Mouse (Mus musculus) gastrocnemius, postnatal 14 days (tissue): ENCODE measurements around the gene Rasgef1b. TPM values are rescaled to one million over a fixed set of nuclear protein-coding genes. Genes with fewer than 3 reads are reported as not detected.

Source experiments
- DNase-seq: peaks from one replicate; pipeline ENCODE4 v3.0.0; 2021; ENCODE audit warnings: mixed read lengths
- intact Hi-C: fragments of 180-260 bp; cut with DNase I; formaldehyde crosslinking; loops from one replicate; pipeline ENCODE4 v1.15.1; 2025; ENCODE audit warnings: low total_unique reads
- total RNA-seq, 2 experiments: library from RNA; stranded (reverse); gene quantifications; 2 replicates each; pipeline ENCODE4 v1.2.3; 2021

Rasgef1b gene
- total RNA-seq, 2 experiments from 2014 or later = 1.2 to 1.7 TPM

DNA sequence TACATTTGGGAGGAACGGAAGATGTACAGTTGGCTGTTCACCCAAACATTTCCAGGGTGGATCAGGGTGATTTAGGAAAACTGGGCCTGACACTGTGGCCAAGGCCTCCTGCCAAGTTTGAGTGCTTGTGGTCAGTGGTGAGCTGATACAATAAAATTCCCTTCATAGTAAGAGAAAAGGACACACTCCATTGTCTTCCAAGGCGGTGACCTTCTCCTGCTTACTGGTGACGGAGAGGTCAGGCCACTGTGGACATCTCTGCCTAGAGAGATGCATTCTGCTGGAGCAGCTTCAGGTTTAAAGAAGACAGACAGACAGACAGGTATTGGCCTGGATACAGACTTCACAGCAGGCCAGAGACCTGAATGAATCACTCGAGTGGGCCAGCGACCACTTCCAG, 340.7 kb downstream of the Rasgef1b start:
- DNase-seq = peak; percentile 28
- intact Hi-C loops = no loop called here

DNA sequence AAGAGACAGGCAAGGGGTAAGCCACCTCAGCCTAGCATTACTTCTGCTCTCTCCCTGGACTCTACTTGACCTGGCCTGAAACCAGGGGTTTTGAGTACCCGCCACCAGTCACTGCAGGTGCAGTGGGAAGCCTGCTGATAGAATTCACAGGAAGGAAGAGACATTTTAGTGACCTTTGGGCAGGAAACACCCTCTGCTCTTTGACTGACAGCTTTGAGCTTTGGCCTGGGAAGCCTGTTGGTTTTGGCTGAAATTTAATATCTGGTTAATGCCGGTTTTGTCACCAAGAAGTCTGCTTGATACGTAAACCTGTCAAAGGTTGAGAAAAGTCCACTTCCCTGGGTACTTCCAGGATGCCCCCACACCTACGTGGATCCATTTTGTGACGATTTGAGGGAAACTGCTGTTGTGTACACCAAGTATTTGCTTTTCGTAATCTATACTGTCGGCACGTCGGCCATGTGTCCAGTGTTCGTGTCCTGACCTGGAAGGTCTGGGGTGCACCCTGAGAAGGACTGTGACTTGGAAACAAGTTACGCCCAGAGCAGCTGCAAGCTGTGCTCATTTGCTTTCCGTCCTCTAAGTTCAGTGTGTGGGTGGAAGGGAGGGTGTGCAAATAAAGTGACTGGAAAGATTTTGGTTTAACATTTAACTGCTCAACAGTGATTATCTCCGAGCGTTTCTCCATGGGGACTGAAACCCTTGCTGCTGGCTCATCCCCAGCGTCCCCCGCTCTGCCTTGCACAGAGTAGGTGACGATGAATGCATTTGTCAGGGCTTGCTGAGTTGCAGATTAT, 341.5 kb downstream of the Rasgef1b start:
- intact Hi-C loops = no loop called here
- DNase-seq = no peak

DNA sequence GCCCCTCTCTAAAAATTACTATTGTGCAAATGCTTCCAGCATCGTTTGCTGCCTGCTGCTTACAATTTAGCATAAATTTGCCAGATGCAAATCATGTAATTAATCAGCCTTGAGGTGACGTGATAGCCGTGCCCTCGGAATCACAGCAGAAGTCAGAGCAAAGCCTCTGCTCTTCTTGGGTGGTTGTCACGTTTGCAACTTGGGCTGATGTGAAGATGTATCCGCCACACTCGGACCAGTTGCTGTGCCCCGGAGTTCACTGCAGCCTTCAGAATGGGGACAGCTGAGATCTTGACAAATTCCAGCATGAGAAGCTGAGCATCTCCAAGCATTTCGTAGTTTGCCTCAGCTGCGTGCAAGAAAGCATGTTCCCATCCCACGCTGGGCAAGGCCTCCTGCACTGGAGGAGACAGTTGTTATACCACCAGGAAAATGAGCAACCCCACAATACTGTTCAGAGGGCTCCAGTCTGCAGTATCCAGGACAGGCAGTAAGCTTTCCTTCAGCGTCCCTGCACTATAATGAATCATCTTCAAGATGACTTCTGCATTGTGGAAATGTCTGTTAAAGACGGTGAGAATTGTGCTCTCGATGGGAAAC, 342.5 kb downstream of the Rasgef1b start:
- intact Hi-C loops = no loop called here
- no peak for DNase-seq

GRCm38 (mm10) chr5:99385737-99386136, 343.1 kb downstream of the Rasgef1b start:
- no peak for DNase-seq
- intact Hi-C loops = no loop called here

DNA sequence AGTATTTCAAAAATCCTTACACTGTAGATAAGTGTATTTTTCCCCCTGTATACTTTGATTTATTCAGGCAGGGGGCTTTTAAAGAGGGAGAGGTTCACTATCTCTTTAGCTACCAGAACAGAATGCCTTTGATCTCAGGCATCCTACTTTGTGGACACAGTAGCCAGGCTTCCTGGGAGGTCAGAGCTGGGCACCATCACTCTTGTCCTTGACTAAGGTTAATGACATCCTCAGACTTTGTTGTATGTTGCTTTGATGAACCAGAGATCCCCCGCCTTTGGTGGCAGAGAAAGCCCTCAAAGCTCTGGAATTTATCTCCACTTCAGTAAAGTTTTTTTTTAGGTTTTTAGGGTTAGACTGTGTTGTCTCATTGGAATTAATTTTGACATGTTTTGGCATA, 343.8 kb downstream of the Rasgef1b start:
- intact Hi-C loops = no loop called here

DNA sequence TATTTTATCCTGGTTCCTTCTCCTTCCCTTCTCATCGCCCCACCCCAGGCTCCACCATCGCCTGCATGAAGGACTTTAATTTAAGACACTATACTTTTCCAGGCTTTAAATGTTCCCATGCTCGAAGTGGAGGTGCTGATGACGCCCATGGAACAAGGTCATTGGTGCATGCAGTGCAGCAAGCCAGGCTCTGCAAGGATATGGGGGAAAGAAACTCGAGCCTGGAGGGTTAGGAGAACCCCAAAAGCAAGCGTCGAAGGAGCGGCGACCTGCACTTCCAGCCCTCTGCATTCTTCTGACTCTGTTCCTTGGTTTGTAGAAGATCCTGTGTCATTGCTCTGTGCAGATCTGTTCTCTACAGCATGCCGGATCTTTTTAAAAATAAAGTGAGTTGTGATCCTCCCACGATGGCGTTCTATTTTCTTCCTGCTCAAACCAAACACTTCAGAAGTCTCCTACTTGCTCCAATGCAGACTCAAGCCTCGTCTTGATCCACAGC, 345.0 kb downstream of the Rasgef1b start:
- DNase-seq = no peak

More for the DNA sequence above, 343.8 kb downstream of the Rasgef1b start:
- no peak for DNase-seq

DNA sequence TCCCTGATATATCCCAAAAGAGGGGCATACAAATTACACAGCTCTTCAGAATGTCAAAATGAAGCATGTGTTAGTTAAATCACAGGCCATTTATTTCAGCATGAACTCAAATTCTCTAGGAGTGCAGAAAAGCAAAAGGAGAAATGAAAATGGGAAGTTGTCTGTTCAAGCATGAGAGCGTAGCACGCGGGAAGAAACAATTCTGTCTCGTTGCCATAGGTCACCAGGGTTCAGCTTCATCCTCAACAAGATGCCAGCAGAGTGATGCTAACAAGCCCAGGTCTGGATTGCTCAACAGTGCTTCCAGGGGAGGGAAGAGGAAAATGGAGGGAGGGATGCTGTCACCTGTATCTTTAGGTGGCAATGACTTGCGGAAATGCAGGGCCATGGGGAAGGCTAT, 346.1 kb downstream of the Rasgef1b start:
- no peak for DNase-seq
- intact Hi-C loops = no loop called here

More for the DNA sequence above, 345.0 kb downstream of the Rasgef1b start:
- intact Hi-C loops = no loop called here

DNA sequence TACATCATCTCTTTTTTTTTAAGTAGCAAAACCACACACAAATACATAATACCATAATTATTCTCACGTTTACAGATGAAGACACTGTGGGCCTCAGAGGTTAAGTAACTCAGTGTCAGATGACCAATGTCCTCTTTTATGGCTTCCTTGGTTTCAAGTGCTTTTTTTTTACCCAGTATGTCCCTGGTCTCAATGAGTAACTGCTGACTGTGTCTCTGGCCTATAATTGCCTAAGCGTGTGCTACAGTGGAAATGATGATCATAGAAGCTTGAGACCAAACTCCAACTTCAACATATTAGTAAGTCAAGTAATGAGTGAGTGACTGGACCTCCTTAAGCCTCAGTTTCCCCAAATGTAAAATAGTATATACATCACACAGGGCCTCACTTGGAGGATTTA, 347.2 kb downstream of the Rasgef1b start:
- DNase-seq = no peak
- intact Hi-C loops = no loop called here

DNA sequence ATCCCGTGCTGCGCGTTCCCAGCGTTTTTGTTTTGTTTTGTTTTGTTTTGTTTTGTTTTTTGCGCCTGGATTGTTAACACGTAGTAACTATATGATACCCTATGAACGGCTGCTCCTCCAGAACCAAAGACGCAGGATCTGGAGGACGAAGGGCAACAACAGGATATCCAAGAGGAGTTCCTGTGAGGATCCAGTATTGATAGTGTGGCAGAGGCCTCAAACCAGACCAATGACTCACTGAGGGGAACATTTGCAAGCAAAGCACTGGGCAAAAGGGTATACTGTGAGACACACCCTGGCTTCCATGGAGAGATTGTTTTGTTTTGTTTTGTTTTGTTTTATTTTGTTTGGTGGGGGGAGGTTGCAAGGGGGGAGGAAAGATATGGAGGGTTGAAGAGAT, 348.0 kb downstream of the Rasgef1b start:
- intact Hi-C loops = no loop called here
- no peak for DNase-seq

DNA sequence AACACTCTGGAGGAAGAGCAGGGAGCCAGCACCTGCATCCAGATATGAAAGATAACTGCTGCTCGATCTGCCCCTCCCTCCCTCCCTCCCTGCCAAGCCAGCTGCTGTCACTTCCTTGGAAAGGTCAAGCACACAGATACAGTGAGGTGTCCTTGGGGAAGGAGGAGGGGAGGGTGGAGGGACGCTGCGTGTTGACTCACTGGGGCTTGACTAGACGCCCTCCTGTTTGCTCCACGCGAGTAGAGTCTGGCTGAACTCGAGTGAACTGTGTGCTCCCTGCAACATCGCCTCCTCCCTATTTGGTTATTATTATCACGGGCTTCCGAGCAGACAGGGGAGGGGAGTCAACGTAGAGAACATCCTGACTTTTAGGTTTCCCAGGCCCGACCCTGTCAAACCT, 348.7 kb downstream of the Rasgef1b start:
- intact Hi-C loops = no loop called here
- DNase-seq = peak; percentile 34

- intact Hi-C loops = no loop called here
- DNase-seq = no peak
These were observed 350.2 kb downstream of the Rasgef1b start for GRCm38 (mm10) chr5:99378437-99379226.

DNA sequence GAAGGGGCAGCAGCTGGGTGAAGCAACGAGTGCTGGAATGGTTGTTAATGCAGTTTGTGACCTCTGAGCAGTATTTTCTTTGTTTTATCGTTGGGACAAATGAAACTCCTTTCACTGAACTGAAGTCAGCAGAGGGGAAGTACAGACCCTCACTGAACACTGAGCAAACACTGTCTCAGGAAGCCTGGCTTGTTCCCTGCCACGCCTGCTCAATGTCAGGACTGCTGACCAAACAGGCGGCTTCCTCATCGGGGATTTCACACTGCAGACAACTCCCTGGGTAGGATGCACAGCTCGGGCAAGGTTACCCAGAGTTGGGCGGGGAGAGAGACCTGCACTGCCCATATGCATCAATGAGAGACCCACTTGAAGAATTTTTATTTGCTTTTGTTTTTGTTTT, 353.1 kb downstream of the Rasgef1b start:
- intact Hi-C loops = no loop called here

GRCm38 (mm10) chr5:99374460-99374859, 354.4 kb downstream of the Rasgef1b start:
- intact Hi-C loops = no loop called here

More for the DNA sequence above, 353.1 kb downstream of the Rasgef1b start:
- no peak for DNase-seq

GRCm38 (mm10) chr5:99373570-99374151, 355.2 kb downstream of the Rasgef1b start:
- intact Hi-C loops = no loop called here
- no peak for DNase-seq

More at GRCm38 (mm10) chr5:99374460-99374859, 354.4 kb downstream of the Rasgef1b start:
- DNase-seq = no peak

- DNase-seq = no peak
- intact Hi-C loops = no loop called here
These were observed 358.2 kb downstream of the Rasgef1b start for GRCm38 (mm10) chr5:99370636-99371035.

GRCm38 (mm10) chr5:99369256-99369655, 359.6 kb downstream of the Rasgef1b start:
- no peak for DNase-seq
- intact Hi-C loops = no loop called here

GRCm38 (mm10) chr5:99368615-99369014, 360.2 kb downstream of the Rasgef1b start:
- DNase-seq = no peak
- intact Hi-C loops = no loop called here

DNA sequence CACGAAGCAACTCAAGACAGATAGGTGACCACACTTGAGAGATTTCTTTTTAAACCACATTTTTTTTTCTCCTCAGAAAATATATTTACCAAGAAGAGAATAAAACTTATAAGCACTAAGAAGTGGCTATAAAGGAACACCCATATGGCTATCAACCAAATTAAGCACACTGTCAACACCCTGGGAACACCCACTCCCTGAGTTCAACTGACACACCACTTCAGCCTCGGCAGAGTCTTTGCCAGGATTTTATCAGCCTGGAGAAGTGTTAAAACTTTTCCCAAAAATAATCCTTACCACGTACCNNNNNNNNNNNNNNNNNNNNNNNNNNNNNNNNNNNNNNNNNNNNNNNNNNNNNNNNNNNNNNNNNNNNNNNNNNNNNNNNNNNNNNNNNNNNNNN, 368.3 kb downstream of the Rasgef1b start:
- DNase-seq = no peak
- intact Hi-C loops = no loop called here

DNA sequence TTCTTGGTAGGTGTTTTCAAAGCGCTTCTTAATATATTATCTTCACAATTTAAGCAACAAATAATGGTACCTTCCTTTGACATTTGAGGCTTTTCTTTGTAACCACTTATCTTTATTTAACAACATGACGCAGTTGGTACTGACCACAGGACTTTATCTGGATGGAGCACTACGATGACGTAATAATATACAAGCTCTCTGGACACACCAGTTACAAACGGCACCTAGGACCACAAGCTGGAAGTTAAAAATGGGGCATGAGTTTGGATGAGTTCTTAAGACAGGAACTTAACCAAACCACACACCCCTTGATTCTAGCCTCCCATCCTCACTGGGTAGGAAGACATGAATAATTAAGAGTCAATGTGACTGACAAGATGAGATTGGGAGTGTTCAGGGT, 369.6 kb downstream of the Rasgef1b start:
- intact Hi-C loops = no loop called here
- DNase-seq = no peak

GRCm38 (mm10) chr5:99354640-99355132, 374.2 kb downstream of the Rasgef1b start:
- DNase-seq = no peak
- intact Hi-C loops = no loop called here
